Mouse (Mus musculus): ENCODE results near the gene Phf12. TPM values are rescaled to one million over a fixed set of nuclear protein-coding genes. Genes with fewer than 3 reads are reported as not detected.

Gene Phf12
- total RNA-seq, 1 experiment, result 38.4 TPM

- Histone ChIP-seq H3K4me1 (ENCODE audit: control insufficient read depth in 2 of 2, insufficient read depth in 2 of 2, low read length in 2 of 2, poor library complexity in 1 of 2) (peaks cover 1 to 3% of the 10 kb centered on the region in 2 experiments; a peak in 2 of 4 replicates), H3K36me3 (ENCODE audit: control insufficient read depth, insufficient read depth, low read length, poor library complexity, severe bottlenecking) (peaks cover 23% of the 10 kb centered on the region), H3K9me3 (ENCODE audit: control insufficient read depth, insufficient read depth, low read depth, low read length) (no peaks in the 10 kb centered on the region), H3K4me3 (ENCODE audit: insufficient read depth in 1 of 2, low read depth in 1 of 2, low read length in 2 of 2, poor library complexity in 1 of 2, severe bottlenecking in 1 of 2) (peak overlapping the region; percentile 34 to 68; a peak in 3 of 4 replicates), H3K9ac (ENCODE audit: insufficient read depth, low read depth, low read length, poor library complexity, severe bottlenecking) (peak overlapping the region; percentile 38; the same call in 1 of the 2 replicates), H3K27ac (ENCODE audit: insufficient read depth, low read depth, low read length, poor library complexity, severe bottlenecking) (no peak overlapping the region)
- TF ChIP-seq CHD2 (IDR thresholded peaks at IDR 0.05; ENCODE audit: low read depth, low read length), result no peak
- TF ChIP-seq HCFC1 (IDR thresholded peaks at IDR 0.05; ENCODE audit: borderline replicate concordance, insufficient read depth, low read length), result no peak
- no peak for TF ChIP-seq MAFK (IDR thresholded peaks at IDR 0.05; ENCODE audit: insufficient read depth, low read depth, low read length)
- TF ChIP-seq ZC3H11A (IDR thresholded peaks at IDR 0.05; ENCODE audit: borderline replicate concordance, low read depth, low read length), result no peak
- no peak for TF ChIP-seq ZNF384 (IDR thresholded peaks at IDR 0.05; ENCODE audit: low read depth, low read length)
- in situ Hi-C loops (cut with MboI; ENCODE audit: low sequenced_read_pairs in 2 of 2, unreplicated experiment in 2 of 2), result no loop called here
- no peak for DNase-seq (ENCODE audit: low read depth, low spot score)
Observed at GRCm38 (mm10) chr11:78031389-78031788, 48.8 kb downstream of the Phf12 start.

- H3K4me1 ChIP-seq (ENCODE audit: control insufficient read depth in 2 of 2, insufficient read depth in 2 of 2, low read length in 2 of 2, poor library complexity in 1 of 2), result peaks cover 1 to 3% of the 10 kb centered on the region in 2 experiments; a peak in 3 of 4 replicates
Observed at GRCm38 (mm10) chr11:78031947-78032808, 49.6 kb downstream of the Phf12 start, which contains the start of gene Dhrs13. Dhrs13 (plus strand) TSS chr11:78032280.

GRCm38 (mm10) chr11:78032809-78033195 is 50.2 kb downstream of the Phf12 start:
- Histone ChIP-seq H3K9ac (ENCODE audit: insufficient read depth, low read depth, low read length, poor library complexity, severe bottlenecking) (peak overlapping the region; percentile 72), H3K36me3 (ENCODE audit: control insufficient read depth, insufficient read depth, low read length, poor library complexity, severe bottlenecking) (peaks cover 18% of the 10 kb centered on the region), H3K27ac (ENCODE audit: insufficient read depth, low read depth, low read length, poor library complexity, severe bottlenecking) (no peak overlapping the region), H3K4me3 (ENCODE audit: insufficient read depth in 1 of 2, low read depth in 1 of 2, low read length in 2 of 2, poor library complexity in 1 of 2, severe bottlenecking in 1 of 2) (peak overlapping the region; percentile 62 to 68), H3K9me3 (ENCODE audit: control insufficient read depth, insufficient read depth, low read depth, low read length) (no peaks in the 10 kb centered on the region), H3K4me1 (ENCODE audit: control insufficient read depth in 2 of 2, insufficient read depth in 2 of 2, low read length in 2 of 2, poor library complexity in 1 of 2) (peaks cover 3 to 4% of the 10 kb centered on the region in 2 experiments; a peak in 3 of 4 replicates)
- peak; percentile 17 for DNase-seq (ENCODE audit: low read depth, low spot score)
- TF ChIP-seq ZNF384 (IDR thresholded peaks at IDR 0.05; ENCODE audit: low read depth, low read length) (no peak), MAFK (IDR thresholded peaks at IDR 0.05; ENCODE audit: insufficient read depth, low read depth, low read length) (no peak), HCFC1 (IDR thresholded peaks at IDR 0.05; ENCODE audit: borderline replicate concordance, insufficient read depth, low read length) (peak; percentile 19; the same call in 1 of the 2 replicates)
- in situ Hi-C loops (cut with MboI; ENCODE audit: low sequenced_read_pairs in 2 of 2, unreplicated experiment in 2 of 2), result no loop called here

More at GRCm38 (mm10) chr11:78031947-78032808, 49.6 kb downstream of the Phf12 start, which contains the start of gene Dhrs13:
- Histone ChIP-seq H3K9ac (ENCODE audit: insufficient read depth, low read depth, low read length, poor library complexity, severe bottlenecking) (peak within 1 kb of the TSS; percentile 72), H3K36me3 (ENCODE audit: control insufficient read depth, insufficient read depth, low read length, poor library complexity, severe bottlenecking) (peaks cover 20% of the 10 kb centered on the region), H3K9me3 (ENCODE audit: control insufficient read depth, insufficient read depth, low read depth, low read length) (no peaks in the 10 kb centered on the region), H3K4me3 (ENCODE audit: insufficient read depth in 1 of 2, low read depth in 1 of 2, low read length in 2 of 2, poor library complexity in 1 of 2, severe bottlenecking in 1 of 2) (peak within 1 kb of the TSS; percentile 62 to 68), H3K27ac (ENCODE audit: insufficient read depth, low read depth, low read length, poor library complexity, severe bottlenecking) (no peak within 1 kb of the TSS; the same call in 1 of the 2 replicates)
- peak; percentile 91 for DNase-seq (ENCODE audit: low read depth, low spot score)
- TF ChIP-seq HCFC1 (IDR thresholded peaks at IDR 0.05; ENCODE audit: borderline replicate concordance, insufficient read depth, low read length), result peak; percentile 72
- TF ChIP-seq ZNF384 (IDR thresholded peaks at IDR 0.05; ENCODE audit: low read depth, low read length), result no peak
- in situ Hi-C loops (cut with MboI; ENCODE audit: low sequenced_read_pairs in 2 of 2, unreplicated experiment in 2 of 2), result no loop called here

DNA sequence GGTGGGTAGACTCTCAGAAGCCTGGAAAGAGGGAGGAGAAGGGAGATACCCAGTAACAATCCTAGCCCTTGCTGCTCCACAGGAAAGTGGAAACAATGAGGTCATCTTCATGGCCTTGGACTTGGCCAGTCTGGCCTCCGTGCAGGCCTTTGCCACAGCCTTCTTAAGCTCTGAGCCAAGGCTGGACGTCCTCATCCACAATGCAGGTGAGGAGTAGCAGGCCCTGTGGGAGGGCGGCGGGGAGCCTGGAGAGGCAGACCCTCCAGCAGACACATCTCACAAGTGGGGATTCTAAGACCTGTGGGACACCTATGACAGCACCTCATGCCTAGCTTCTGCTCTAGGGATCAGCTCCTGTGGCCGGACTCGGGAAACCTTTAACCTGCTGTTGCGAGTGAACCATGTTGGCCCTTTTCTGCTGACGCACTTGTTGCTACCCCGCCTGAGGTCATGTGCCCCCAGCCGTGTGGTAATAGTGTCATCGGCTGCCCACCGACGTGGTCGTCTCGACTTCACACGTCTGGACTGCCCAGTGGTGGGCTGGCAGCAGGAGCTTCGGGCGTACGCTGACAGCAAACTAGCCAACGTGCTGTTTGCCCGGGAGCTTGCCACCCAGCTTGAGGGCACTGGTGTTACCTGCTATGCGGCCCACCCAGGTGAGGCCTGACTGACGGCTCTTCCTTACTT is 51.5 kb downstream of the Phf12 start:
- H3K9me3 ChIP-seq (ENCODE audit: control insufficient read depth, insufficient read depth, low read depth, low read length), result no peaks in the 10 kb centered on the region
- no peak for DNase-seq (ENCODE audit: low read depth, low spot score)
- TF ChIP-seq MAFK (IDR thresholded peaks at IDR 0.05; ENCODE audit: insufficient read depth, low read depth, low read length) (no peak), CHD2 (IDR thresholded peaks at IDR 0.05; ENCODE audit: low read depth, low read length) (no peak), HCFC1 (IDR thresholded peaks at IDR 0.05; ENCODE audit: borderline replicate concordance, insufficient read depth, low read length) (no peak), ZC3H11A (IDR thresholded peaks at IDR 0.05; ENCODE audit: borderline replicate concordance, low read depth, low read length) (no peak), ZNF384 (IDR thresholded peaks at IDR 0.05; ENCODE audit: low read depth, low read length) (no peak)
- in situ Hi-C loops (cut with MboI; ENCODE audit: low sequenced_read_pairs in 2 of 2, unreplicated experiment in 2 of 2), result no loop called here
- H3K4me3 ChIP-seq (ENCODE audit: insufficient read depth in 1 of 2, low read depth in 1 of 2, low read length in 2 of 2, poor library complexity in 1 of 2, severe bottlenecking in 1 of 2), result no peak overlapping the region
- H3K9ac ChIP-seq (ENCODE audit: insufficient read depth, low read depth, low read length, poor library complexity, severe bottlenecking), result no peak overlapping the region
- no peak overlapping the region for H3K27ac ChIP-seq (ENCODE audit: insufficient read depth, low read depth, low read length, poor library complexity, severe bottlenecking)
- peaks cover 3 to 6% of the 10 kb centered on the region in 2 experiments; a peak in 3 of 4 replicates for H3K4me1 ChIP-seq (ENCODE audit: control insufficient read depth in 2 of 2, insufficient read depth in 2 of 2, low read length in 2 of 2, poor library complexity in 1 of 2)
- peaks cover 7% of the 10 kb centered on the region for H3K36me3 ChIP-seq (ENCODE audit: control insufficient read depth, insufficient read depth, low read length, poor library complexity, severe bottlenecking)
